Mouse (Mus musculus) neural tube, embryonic 11.5 days (tissue): Measurements from ENCODE around the gene Prr14. TPM values are rescaled to one million over a fixed set of nuclear protein-coding genes. Genes with fewer than 3 reads are reported as not detected.

ENCODE experiments used
- ATAC-seq: fragments of 200-750 bp; cut with Nextera tagmentation; 2 replicates; pipeline ENCODE4 v1.8.0; 2017; ENCODE audit warnings: moderate number of reproducible peaks, mild to moderate bottlenecking, moderate TSS enrichment, moderate library complexity; ENCODE audit not compliant: insufficient read depth, low FRiP score, low TSS enrichment
- DNase-seq: peaks from one replicate; pipeline ENCODE4 v3.0.0-alpha.2; 2015; ENCODE audit warnings: low spot score
- H3K27ac ChIP-seq: fragments of 300-500 bp; sonication (generic); 2 replicates; pipeline ENCODE4 v1.5.1; 2014; ENCODE audit warnings: low read depth, mild to moderate bottlenecking, low read length
- H3K27me3 ChIP-seq: fragments of 300-500 bp; sonication (generic); 2 replicates; pipeline ENCODE4 v1.6.1; 2014; ENCODE audit warnings: mild to moderate bottlenecking, low read length, mixed read lengths; ENCODE audit not compliant: control insufficient read depth, insufficient read depth
- H3K36me3 ChIP-seq: fragments of 300-500 bp; sonication (generic); 2 replicates; pipeline ENCODE4 v1.6.1; 2014; ENCODE audit warnings: mild to moderate bottlenecking, low read length, moderate library complexity, mixed read lengths; ENCODE audit not compliant: control insufficient read depth, insufficient read depth
- H3K4me1 ChIP-seq: fragments of 300-500 bp; sonication (generic); 2 replicates; pipeline ENCODE4 v1.6.1; 2014; ENCODE audit warnings: low read length, mixed read lengths; ENCODE audit not compliant: control insufficient read depth, insufficient read depth
- H3K4me2 ChIP-seq: fragments of 300-500 bp; sonication (generic); 2 replicates; pipeline ENCODE4 v1.6.1; 2014; ENCODE audit warnings: low read depth, mild to moderate bottlenecking, moderate library complexity
- H3K4me3 ChIP-seq: fragments of 300-500 bp; sonication (generic); 2 replicates; pipeline ENCODE4 v1.5.1; 2014; ENCODE audit warnings: low read depth, low read length
- H3K9ac ChIP-seq: fragments of 300-500 bp; sonication (generic); 2 replicates; pipeline ENCODE4 v1.6.1; 2014; ENCODE audit warnings: mild to moderate bottlenecking, low read length
- H3K9me3 ChIP-seq: fragments of 300-500 bp; sonication (generic); 2 replicates; pipeline ENCODE4 v1.6.1; 2016; ENCODE audit warnings: low read length; ENCODE audit not compliant: control insufficient read depth
- WGBS: fragments of 180-500 bp; shearing (Covaris S2); extraction: QIAGEN DNeasy Blood & Tissue Kit; methylation state at CpG from one replicate; pipeline ENCODE4 v1.1.7; 2014; 5-methylcytosine and 5-hydroxymethylcytosine counted together
- microRNA-seq: library from miRNA; unstranded; fragments of <30 nt; microRNA quantifications from one replicate; pipeline ENCODE4, GENCODE M21; 2016
- polyA plus RNA-seq: library from polyadenylated mRNA; unstranded; fragments of >200 nt; fragmentation: Nextera tagmentation; extraction: Ambion mirVana; gene quantifications from 2 replicates; pipeline ENCODE4 v1.2.1, GENCODE M21; 2014

The Prr14 gene
- polyA plus RNA-seq, 1 experiment from 2014 or later = 71.8 TPM

GRCm38 (mm10) chr7:127512231-127513015 is 53.0 kb downstream of the Prr14 start:
- Histone ChIP-seq H3K36me3 (0 out of 2 replicates have a peak, but pooled peaks cover 2% of the 10 kb centered on the region), H3K4me1 (peaks cover 7% of the 10 kb centered on the region; the same call in 1 of the 2 replicates), H3K27ac (peak overlapping the region; percentile 97), H3K27me3 (no peaks in the 10 kb centered on the region), H3K4me3 (peak overlapping the region; percentile 82), H3K4me2 (peak overlapping the region; percentile 40), H3K9ac (peak overlapping the region; percentile 89), H3K9me3 (no peaks in the 10 kb centered on the region)
- peak; percentile 82 for ATAC-seq
- under 1% methylated on average over 78 of the region's 93 CpGs for WGBS
- DNase-seq = peak; percentile 98

GRCm38 (mm10) chr7:127513016-127513390 is 53.6 kb downstream of the Prr14 start:
- Histone ChIP-seq H3K4me1 (peaks cover 7% of the 10 kb centered on the region; the same call in 1 of the 2 replicates), H3K27ac (peak overlapping the region; percentile 97; the same call in 1 of the 2 replicates), H3K4me3 (peak overlapping the region; percentile 82), H3K9ac (peak overlapping the region; percentile 89), H3K36me3 (0 out of 2 replicates have a peak, but pooled peaks cover 2% of the 10 kb centered on the region), H3K27me3 (no peaks in the 10 kb centered on the region), H3K9me3 (no peaks in the 10 kb centered on the region), H3K4me2 (peak overlapping the region; percentile 40)
- DNase-seq = no peak
- 45% methylated on average over 8 of the region's 8 CpGs for WGBS
- ATAC-seq = no peak

- peak overlapping the region; percentile 40 for H3K4me2 ChIP-seq
- no peak overlapping the region for H3K27ac ChIP-seq
- H3K4me1 ChIP-seq = peaks cover 7% of the 10 kb centered on the region; the same call in 1 of the 2 replicates
- H3K27me3 ChIP-seq = no peaks in the 10 kb centered on the region
- H3K4me3 ChIP-seq = peak overlapping the region; percentile 82; the same call in 1 of the 2 replicates
- 89% methylated on average over 3 of the region's 3 CpGs for WGBS
- no peak for DNase-seq
- H3K9ac ChIP-seq = no peak overlapping the region
- H3K36me3 ChIP-seq = 0 out of 2 replicates have a peak, but pooled peaks cover 2% of the 10 kb centered on the region
- no peak for ATAC-seq
- no peaks in the 10 kb centered on the region for H3K9me3 ChIP-seq
These were observed 54.4 kb downstream of the Prr14 start for GRCm38 (mm10) chr7:127513781-127514180.

- no peak for ATAC-seq
These were observed 56.4 kb downstream of the Prr14 start for GRCm38 (mm10) chr7:127515846-127516245.

GRCm38 (mm10) chr7:127516344-127516743 is 56.9 kb downstream of the Prr14 start:
- Histone ChIP-seq H3K27ac (no peak overlapping the region), H3K27me3 (no peaks in the 10 kb centered on the region), H3K4me1 (peaks cover 7% of the 10 kb centered on the region; the same call in 1 of the 2 replicates), H3K4me3 (no peak overlapping the region), H3K9me3 (no peaks in the 10 kb centered on the region), H3K9ac (no peak overlapping the region), H3K4me2 (no peak overlapping the region), H3K36me3 (peaks cover 5% of the 10 kb centered on the region; the same call in 1 of the 2 replicates)
- ATAC-seq = no peak
- no peak for DNase-seq
- WGBS = 96% methylated on average over 6 of the region's 7 CpGs

More at GRCm38 (mm10) chr7:127515846-127516245, 56.4 kb downstream of the Prr14 start:
- Histone ChIP-seq H3K4me3 (no peak overlapping the region), H3K9ac (no peak overlapping the region), H3K36me3 (peaks cover 5% of the 10 kb centered on the region; the same call in 1 of the 2 replicates), H3K4me1 (peaks cover 7% of the 10 kb centered on the region; the same call in 1 of the 2 replicates), H3K27me3 (no peaks in the 10 kb centered on the region), H3K4me2 (no peak overlapping the region), H3K27ac (no peak overlapping the region), H3K9me3 (no peaks in the 10 kb centered on the region)
- WGBS = 95% methylated on average over 7 of the region's 7 CpGs
- no peak for DNase-seq

GRCm38 (mm10) chr7:127519284-127519683 is 59.9 kb downstream of the Prr14 start, which contains the start of gene Gm42715:
Gene Gm42715 (plus strand): TSS chr7:127519584.
- ATAC-seq = no peak
- DNase-seq = no peak
- Histone ChIP-seq H3K9me3 (no peaks in the 10 kb centered on the region), H3K4me3 (no peak within 1 kb of the TSS), H3K4me1 (no peaks in the 10 kb centered on the region), H3K36me3 (peaks cover 20% of the 10 kb centered on the region), H3K27me3 (no peaks in the 10 kb centered on the region), H3K9ac (no peak within 1 kb of the TSS), H3K4me2 (no peak within 1 kb of the TSS), H3K27ac (no peak within 1 kb of the TSS)
- 94% methylated on average over 3 of the region's 3 CpGs for WGBS

Small RNAs within 50 kb of the gene (microRNA-seq; reads per million reads assigned to microRNA genes)
- gene Gm47278 (not detected), gene Mir7060 (not detected)

Other genes with a start within 250 kb of the Prr14 start
- 28.7 and 31.4 TPM in 2 replicates for gene Zfp553, start 226.6 kb upstream of the Prr14 start, polyA plus RNA-seq
- 19.6 and 22.0 TPM in 2 replicates for gene Sept1, start 226.5 kb upstream of the Prr14 start, polyA plus RNA-seq
- 53.2 and 54.5 TPM in 2 replicates for gene Zfp771, start 215.3 kb upstream of the Prr14 start, polyA plus RNA-seq
- 205 and 228 TPM in 2 replicates for gene Dctpp1, start 198.9 kb upstream of the Prr14 start, polyA plus RNA-seq
- gene Sephs2, start 185.6 kb upstream of the Prr14 start, polyA plus RNA-seq = 78.0 and 79.2 TPM in 2 replicates
- gene Itgal, start 163.4 kb upstream of the Prr14 start, polyA plus RNA-seq = 1.2 and 1.4 TPM in 2 replicates
- gene Zfp768, start 114.0 kb upstream of the Prr14 start, polyA plus RNA-seq = 5.1 and 7.0 TPM in 2 replicates
- gene Zfp747, start 83.6 kb upstream of the Prr14 start, polyA plus RNA-seq = 9.4 and 9.8 TPM in 2 replicates
- 6.5 and 8.9 TPM in 2 replicates for gene 9130019O22Rik, start 72.4 kb upstream of the Prr14 start, polyA plus RNA-seq
- 7.1 and 8.1 TPM in 2 replicates for gene E430018J23Rik, start 66.0 kb upstream of the Prr14 start, polyA plus RNA-seq
- 7.5 and 7.6 TPM in 2 replicates for gene Zfp764, start 52.8 kb upstream of the Prr14 start, polyA plus RNA-seq
- gene Zfp688, start 37.5 kb upstream of the Prr14 start, polyA plus RNA-seq = 31.6 and 33.9 TPM in 2 replicates
- gene Zfp689, start 10.5 kb upstream of the Prr14 start, polyA plus RNA-seq = 11.7 and 16.4 TPM in 2 replicates
- gene Fbrs, start 19.6 kb downstream of the Prr14 start, polyA plus RNA-seq = 15.4 and 17.1 TPM in 2 replicates
- 58.3 and 66.0 TPM in 2 replicates for gene Srcap, start 52.4 kb downstream of the Prr14 start, polyA plus RNA-seq
- 18.4 TPM in 2 replicates for gene Gm42715, start 60.0 kb downstream of the Prr14 start, polyA plus RNA-seq
- 6.9 and 9.2 TPM in 2 replicates for gene Tmem265, start 101.8 kb downstream of the Prr14 start, polyA plus RNA-seq
- 45.1 and 55.1 TPM in 2 replicates for gene Phkg2, start 113.7 kb downstream of the Prr14 start, polyA plus RNA-seq
- gene Ccdc189, start 129.0 kb downstream of the Prr14 start, polyA plus RNA-seq = 12.2 and 12.8 TPM in 2 replicates
- 45.3 and 50.9 TPM in 2 replicates for gene Rnf40, start 129.2 kb downstream of the Prr14 start, polyA plus RNA-seq
- gene Zfp629, start 156.2 kb downstream of the Prr14 start, polyA plus RNA-seq = 34.5 and 37.9 TPM in 2 replicates
- gene Bcl7c, start 249.3 kb downstream of the Prr14 start, polyA plus RNA-seq = 54.5 and 55.5 TPM in 2 replicates